Mouse (Mus musculus): Measurements from ENCODE around the gene Rora.
"Not testable (repeated sequence)": the region's sequence is repeated elsewhere in the genome, so short reads cannot be mapped to it uniquely, and the experiment has no call there.

Gene Rora

DNA sequence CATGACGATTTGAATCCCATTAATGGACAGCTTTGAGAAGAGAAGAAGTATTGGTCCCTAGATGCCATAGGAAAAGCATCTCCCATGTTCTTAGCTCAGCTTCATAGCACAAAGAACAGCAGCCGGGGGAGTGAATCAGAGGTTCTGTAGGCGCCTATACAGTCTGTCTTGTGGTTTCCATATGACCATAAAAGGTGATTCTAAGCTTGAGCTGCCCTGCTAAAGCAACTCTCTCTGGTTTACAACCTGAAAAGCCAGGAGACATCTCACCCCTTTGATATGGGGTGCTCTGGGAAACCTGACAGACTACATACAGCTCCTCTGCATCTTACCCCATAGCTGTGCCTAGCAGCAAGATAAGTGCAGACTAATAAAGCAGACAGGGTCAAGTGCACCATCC is 369.7 kb downstream of the Rora start:
- no peak for DNase-seq

GRCm38 (mm10) chr9:69028177-69028576 is 374.6 kb downstream of the Rora start:
- DNase-seq, result no peak

- no peak for DNase-seq
These were observed 380.8 kb downstream of the Rora start for GRCm38 (mm10) chr9:69034301-69034871.

DNA sequence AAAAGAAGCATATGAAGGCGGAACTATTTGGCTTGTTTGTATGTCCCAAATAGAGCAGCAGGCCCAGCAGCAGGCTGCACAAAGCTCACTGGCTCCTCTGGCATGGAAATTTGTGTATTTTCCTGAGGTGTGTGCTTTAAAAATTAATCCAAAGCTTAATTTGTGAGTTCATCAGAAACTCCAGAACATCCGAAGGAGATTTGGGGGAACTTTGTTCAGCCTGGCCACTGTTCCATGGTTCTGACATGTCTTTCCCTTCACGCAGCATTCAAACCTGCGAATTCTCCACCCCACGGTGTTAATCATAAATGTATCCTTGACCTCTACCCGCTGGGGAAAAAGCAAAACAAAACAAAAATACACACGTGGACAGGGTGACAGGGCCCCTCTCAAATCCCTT is 381.9 kb downstream of the Rora start:
- DNase-seq, result no peak

DNA sequence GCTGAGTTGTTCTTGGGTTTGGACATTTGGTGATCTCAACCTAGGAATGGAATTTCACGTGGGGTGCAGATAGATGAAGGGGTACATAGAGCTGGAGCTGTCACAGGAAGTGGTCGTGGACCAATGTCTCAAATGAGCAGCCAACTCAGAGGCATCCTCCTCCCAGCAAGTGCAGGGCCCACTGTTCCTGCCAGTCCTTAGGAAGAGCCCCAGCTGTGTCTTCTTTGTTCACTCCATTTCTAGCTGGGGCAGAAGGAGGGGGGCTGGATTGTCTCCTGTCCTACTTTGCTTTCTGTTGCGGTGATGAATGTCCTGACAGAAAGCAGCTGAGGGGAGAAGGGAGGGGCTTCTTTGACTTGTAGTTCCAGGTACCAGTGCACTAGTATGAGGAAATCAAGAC is 382.7 kb downstream of the Rora start:
- DNase-seq, result no peak

DNA sequence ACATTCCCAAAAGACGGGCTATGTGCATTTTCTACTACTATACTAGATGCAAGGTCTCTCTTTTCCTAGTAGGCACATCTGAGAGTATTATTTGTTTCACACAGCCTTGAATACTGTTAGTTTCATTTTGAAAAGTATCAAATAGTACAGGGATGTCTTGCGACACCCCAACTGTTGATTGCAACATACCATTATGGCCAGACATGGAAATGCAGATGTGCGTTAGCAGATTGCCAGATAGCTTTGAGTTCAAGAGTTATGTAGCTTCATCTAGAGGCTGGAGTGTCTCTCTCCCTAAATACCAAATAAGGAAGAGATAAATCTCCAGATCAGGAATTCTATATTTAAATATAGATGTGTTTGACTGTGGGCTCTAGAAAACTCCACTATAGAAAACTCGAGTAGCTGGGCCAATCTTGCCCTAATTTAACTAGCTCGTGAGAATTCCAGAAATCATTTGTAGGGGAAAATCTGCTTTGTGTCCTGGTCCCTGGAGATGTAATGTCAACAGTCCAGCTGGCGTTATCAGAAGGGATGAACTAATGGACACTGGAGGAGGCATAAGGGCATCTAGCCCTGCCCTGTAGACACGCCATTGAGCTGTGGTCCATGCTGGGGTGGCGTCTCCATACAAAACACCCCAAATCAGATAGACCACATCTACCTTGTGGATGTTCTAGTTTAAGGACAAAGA is 390.5 kb downstream of the Rora start:
- DNase-seq, result no peak

- DNase-seq, result no peak
These were observed 391.1 kb downstream of the Rora start for GRCm38 (mm10) chr9:69044614-69045133.

- DNase-seq, result no peak
These were observed 392.3 kb downstream of the Rora start for GRCm38 (mm10) chr9:69045908-69046307.

DNA sequence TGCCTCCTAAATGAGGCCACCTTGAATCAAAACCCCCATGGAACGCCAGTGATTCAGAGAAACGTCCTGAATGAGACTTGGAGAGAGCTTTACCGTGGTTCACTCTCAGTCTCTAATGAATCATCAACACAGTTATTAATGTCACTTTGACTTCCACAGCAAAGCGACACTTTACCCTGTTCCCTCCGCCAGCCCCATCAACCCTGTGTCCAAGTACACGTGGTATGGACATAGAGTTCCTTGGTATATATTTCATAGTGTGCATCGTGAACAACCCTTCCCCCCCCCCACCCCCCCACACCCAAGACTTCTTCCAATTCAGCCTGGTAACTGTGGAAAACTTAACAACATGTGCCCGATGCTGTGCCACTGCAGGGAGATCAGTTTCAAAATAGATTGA is 397.3 kb downstream of the Rora start:
- DNase-seq, result no peak

DNA sequence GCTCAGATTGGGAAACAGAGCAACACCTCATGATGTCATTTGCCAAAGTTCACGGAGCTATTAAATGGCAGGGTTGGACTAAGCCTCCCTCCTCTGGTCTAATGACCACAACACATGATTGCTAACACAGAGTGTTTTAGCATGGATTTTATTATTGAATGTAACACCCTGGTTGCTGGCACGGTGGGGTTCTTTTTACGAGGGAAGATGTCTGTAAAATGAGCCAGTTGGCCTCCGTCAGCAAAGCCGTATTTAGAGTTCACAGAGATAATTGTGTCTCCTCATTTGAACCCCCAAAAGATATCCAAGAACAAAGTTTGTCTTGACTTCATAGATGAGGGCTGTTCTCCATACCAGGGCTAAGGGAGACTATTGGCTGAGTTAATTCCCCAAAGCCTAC is 398.3 kb downstream of the Rora start:
- no peak for DNase-seq

DNA sequence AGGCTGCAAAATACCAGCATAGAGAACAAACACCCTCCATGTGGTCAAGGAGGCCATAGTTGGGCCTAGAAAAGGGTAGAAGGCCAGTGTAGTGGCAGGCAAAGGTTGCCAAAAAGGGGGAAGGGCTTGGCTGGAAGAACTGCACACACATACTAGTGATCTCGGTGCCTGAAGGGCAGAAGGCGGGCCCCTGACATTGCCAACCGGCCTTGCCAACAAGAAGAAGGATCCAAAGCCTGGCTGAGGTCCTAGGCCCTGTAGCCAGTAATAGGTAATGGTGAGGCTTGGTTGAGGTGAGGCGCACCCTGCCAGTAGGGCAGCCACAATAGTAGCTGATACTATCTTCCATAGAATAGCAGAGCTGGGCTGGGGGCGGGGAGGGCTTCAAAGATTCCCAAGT is 401.7 kb downstream of the Rora start:
- DNase-seq, result peak; percentile 62 to 66

- DNase-seq, result peak; percentile 31 to 44
These were observed 417.7 kb downstream of the Rora start for GRCm38 (mm10) chr9:69071203-69071867.

- no peak for DNase-seq
These were observed 419.7 kb downstream of the Rora start for GRCm38 (mm10) chr9:69073271-69073670.

DNA sequence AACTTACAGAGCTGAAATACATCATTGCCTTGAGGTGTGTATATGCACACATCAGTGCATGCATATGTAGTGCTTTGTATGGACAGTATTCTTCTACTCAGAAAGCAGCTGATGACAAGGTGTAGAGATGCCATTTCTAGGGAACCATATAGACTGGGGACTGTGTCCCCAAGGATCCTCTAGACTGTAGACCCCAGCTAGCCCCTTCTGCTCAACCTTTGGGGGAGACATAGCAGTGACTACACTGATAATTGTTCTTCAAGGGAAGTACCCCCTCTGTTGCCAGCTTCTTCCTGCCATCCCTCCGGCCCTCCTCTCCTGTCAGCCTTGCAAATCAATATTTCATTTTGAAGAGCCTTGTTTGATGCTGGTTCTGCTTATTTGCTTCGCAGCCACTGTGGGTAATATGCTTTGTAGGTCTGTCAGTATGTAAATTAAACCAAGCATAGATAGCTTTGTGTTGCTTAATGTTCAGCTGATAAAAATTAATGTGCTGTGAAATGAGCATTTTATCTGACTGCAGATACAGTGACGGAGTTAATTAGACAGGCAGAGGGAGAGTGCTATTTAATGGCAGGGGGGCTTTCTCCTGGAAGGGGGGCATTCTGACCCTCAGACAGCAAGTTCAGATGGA is 430.6 kb downstream of the Rora start:
- DNase-seq, result no peak

DNA sequence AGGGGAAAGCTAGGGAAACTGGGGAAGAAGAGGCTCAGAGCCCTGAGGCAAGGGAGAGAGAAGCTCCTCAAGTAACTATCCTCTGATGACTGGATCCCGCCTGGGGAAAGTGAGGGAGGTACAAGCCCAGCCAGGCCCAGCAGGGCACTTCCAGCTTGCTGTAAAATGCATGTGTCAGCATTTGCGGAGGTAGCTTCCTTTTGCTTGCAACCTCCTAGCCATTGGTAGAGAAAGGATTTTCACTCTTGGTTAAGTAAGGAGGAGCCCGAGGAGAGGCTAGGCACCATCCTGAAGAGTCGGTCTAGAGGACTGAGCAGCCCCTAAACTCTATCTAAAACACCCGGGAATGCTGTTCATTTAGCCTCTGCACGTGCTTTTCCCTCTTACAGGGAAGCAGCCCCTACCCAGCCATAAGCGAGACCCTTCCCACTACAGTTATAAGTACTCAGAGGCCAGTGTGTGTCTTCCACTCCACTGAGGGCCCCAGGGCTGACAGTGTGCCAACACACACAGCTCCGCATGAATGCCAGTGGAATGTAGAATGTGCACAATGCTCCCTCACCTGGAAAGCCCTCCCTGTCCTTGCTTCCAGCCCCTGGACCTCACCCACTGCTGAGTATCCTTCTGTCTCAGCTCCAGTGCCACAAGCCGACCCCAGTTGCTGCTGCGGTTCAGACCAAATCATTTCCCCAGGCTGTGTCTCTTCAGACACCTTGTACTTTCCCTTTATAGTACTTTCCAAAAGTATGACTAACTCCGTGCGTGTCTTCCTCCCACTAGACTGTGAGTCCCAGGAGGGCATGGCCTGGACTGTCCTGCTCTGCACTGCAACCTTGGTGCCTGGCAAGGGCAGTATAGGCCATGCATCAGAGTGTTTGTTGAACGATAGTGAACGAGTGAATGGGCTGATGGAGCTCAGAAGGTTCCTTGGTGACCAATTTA is 431.4 kb downstream of the Rora start:
- DNase-seq, result peak; percentile 43 to 47

GRCm38 (mm10) chr9:69086844-69087243 is 433.3 kb downstream of the Rora start:
- DNase-seq, result no peak

- DNase-seq, result no peak
These were observed 433.7 kb downstream of the Rora start for GRCm38 (mm10) chr9:69087325-69087724.

DNA sequence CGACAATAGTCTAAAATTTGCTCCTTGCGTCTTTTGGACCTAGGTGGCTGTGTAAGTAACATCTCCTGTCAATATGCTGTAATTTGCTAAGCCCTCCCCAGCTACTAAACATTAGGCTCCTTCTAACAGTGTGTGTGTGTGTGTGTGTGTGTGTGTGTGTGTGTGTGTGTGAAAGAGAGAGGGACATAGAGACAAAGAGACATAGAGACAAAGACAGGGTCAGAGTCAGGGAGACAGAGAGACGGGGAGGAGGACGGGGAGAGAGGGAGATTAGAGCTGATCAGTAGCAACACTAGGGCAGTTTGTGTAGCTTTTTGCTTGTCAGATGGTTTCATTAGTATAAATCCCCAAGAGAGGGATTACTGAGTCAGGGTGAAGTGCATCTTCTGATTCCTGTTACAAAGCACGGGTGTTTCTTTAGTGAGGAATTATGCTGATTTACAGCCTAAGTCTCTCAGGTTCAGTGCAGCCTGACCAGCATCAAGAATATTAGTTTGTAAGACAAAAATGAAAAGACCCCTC is 437.2 kb downstream of the Rora start:
- DNase-seq, result no peak

GRCm38 (mm10) chr9:69092119-69093013 is 438.8 kb downstream of the Rora start:
- DNase-seq, result peak; percentile 95

DNA sequence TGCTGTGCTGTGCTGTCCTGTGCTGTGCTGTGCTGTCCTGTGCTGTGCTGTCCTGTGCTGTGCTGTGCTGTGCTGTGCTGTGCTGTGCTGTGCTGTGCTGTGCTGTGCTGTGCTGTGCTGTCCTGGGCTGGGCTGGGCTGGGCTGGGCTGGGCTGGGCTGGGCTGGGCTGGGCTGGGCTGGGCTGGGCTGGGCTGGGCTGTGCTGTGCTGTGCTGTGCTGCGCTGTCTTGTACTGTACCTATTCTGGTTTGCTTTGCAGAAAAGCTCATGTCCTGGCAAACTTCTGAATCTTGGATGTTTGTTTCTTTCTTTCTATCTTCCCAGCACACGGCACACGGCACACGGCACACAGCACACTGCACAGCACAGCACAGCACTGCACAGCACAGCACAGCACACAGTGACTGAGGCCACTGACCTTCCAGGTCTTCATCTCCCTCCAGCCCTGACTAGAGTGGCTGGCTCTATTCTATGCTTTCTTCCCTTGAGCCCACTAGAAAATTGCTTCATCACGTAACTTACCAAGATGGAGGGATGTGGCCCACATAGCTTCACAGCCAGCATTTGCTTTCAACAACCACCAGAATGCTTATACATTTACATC is 446.7 kb downstream of the Rora start:
- not testable (repeated sequence) for DNase-seq

DNA sequence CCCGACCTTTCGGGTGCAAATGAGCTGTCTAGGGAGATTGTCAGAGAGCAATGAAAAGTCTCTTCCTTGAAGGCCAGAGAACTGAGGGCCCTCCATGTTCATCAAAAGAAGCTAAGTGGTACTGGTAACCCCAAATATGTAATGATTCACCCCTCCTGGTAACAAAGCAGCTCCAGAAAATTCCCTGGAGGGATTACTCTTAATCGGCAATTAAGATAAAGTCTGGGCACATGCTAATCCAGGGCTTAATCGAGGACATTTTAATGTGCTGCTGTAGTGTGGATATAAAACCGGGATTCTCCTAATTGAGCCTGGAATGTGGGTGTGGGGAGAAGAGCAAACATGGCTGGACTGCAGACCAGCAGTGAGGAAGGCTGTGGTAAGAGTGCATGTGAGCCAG is 450.7 kb downstream of the Rora start:
- DNase-seq, result no peak
